17 mouse cellular contexts compared by ENCODE assay signal in genomic region chr9:119598501-119598900, GRCm38 (mm10). TPM values are rescaled to one million over a fixed set of nuclear protein-coding genes. Genes with fewer than 3 reads are reported as not detected.
"Had no signal": no experiment of that assay in that cellular context is flagged by ENCODE, and none has a peak within 500 bp of the region (broad histone marks: within the 10 kb centered on the region; RNA-seq: fewer than 3 reads in every experiment).

No protein-coding gene starts in this region.

- H3K9me3 ChIP-seq: neural tube, embryonic 15.5 days; stomach, embryonic 15.5 days had no signal

- DNase-seq: retina, postnatal 1 day; right cerebral cortex, adult 18-20 months; right cerebral cortex, postnatal 14 days; right cerebral cortex, postnatal 25 days; right cerebral cortex, postnatal 4 days; spleen, adult 18-20 months; thymus, adult 18-20 months; thymus, adult 2 months; thymus, postnatal 14 days; thymus, postnatal 25 days; thymus, postnatal 36 days; thymus, postnatal 4 days had no signal

- H3K36me3 ChIP-seq: neural tube, embryonic 13.5 days; neural tube, embryonic 15.5 days; stomach, embryonic 15.5 days had no signal

- H3K4me3 ChIP-seq: neural tube, embryonic 13.5 days; neural tube, embryonic 15.5 days; stomach, embryonic 15.5 days had no signal

- H3K27me3 ChIP-seq: neural tube, embryonic 13.5 days; neural tube, embryonic 15.5 days; stomach, embryonic 15.5 days had no signal

- H3K4me1 ChIP-seq: neural tube, embryonic 13.5 days; neural tube, embryonic 15.5 days; stomach, embryonic 15.5 days had no signal

- H3K9ac ChIP-seq: neural tube, embryonic 13.5 days; neural tube, embryonic 15.5 days; stomach, embryonic 15.5 days had no signal

- H3K4me2 ChIP-seq: neural tube, embryonic 13.5 days; neural tube, embryonic 15.5 days; stomach, embryonic 15.5 days had no signal

- H3K27ac ChIP-seq: neural tube, embryonic 13.5 days; neural tube, embryonic 15.5 days; stomach, embryonic 15.5 days; stomach, postnatal 0 days had no signal

RNA-seq across cellular contexts. Expression of gene Scn5a, which starts 19.7 kb away (rescaled TPM):
- total RNA-seq: neutrophil, adult 5-6 weeks had no signal
